Mouse (Mus musculus) embryonic facial prominence, embryonic 11.5 days (tissue): Measurements from ENCODE around the gene Zfp710. TPM values are rescaled to one million over a fixed set of nuclear protein-coding genes. Genes with fewer than 3 reads are reported as not detected.
A peak's percentile ranks its signal among the peaks of the same experiment; 100 is the strongest.

Source experiments
- ATAC-seq: fragments of 200-750 bp; cut with Nextera tagmentation; replicated peaks from 2 replicates; pipeline ENCODE4 v1.8.0; 2017; ENCODE audit warnings: low read depth; ENCODE audit not compliant: insufficient number of reproducible peaks, low FRiP score, low TSS enrichment
- DNase-seq: peaks from one replicate; pipeline ENCODE4 v3.0.0-alpha.2; 2015; ENCODE audit warnings: low spot score
- H3K27ac ChIP-seq: fragments of 300-500 bp; sonication (generic); replicated peaks from 2 replicates; pipeline ENCODE4 v1.5.1; 2014; ENCODE audit warnings: mild to moderate bottlenecking, low read depth, low read length, control low read depth
- H3K27me3 ChIP-seq: fragments of 300-500 bp; sonication (generic); 2 replicates; pipeline ENCODE4 v1.6.1; 2014; ENCODE audit warnings: mild to moderate bottlenecking, low read length, moderate library complexity, mixed read lengths; ENCODE audit not compliant: control insufficient read depth, insufficient read depth
- H3K36me3 ChIP-seq: fragments of 300-500 bp; sonication (generic); replicated peaks from 2 replicates; pipeline ENCODE4 v1.6.1; 2014; ENCODE audit warnings: low read depth, mild to moderate bottlenecking, low read length, moderate library complexity, mixed read lengths; ENCODE audit not compliant: control insufficient read depth, insufficient read depth
- H3K4me1 ChIP-seq: fragments of 300-500 bp; sonication (generic); 2 replicates; pipeline ENCODE4 v1.6.1; 2014; ENCODE audit warnings: low read length, mixed read lengths; ENCODE audit not compliant: control insufficient read depth, insufficient read depth
- H3K4me2 ChIP-seq: fragments of 300-500 bp; sonication (generic); 2 replicates; pipeline ENCODE4 v1.6.1; 2014; ENCODE audit warnings: low read depth, mild to moderate bottlenecking, control low read depth, low read length, moderate library complexity
- H3K4me3 ChIP-seq: fragments of 300-500 bp; sonication (generic); 2 replicates; pipeline ENCODE4 v1.5.1; 2014; ENCODE audit warnings: low read depth, low read length, control low read depth
- H3K9ac ChIP-seq: fragments of 300-500 bp; sonication (generic); replicated peaks from 2 replicates; pipeline ENCODE4 v1.6.1; 2014; ENCODE audit warnings: mild to moderate bottlenecking, control low read depth, low read length
- H3K9me3 ChIP-seq: fragments of 300-500 bp; sonication (generic); replicated peaks from 2 replicates; pipeline ENCODE4 v1.6.1; 2016; ENCODE audit warnings: mild to moderate bottlenecking, low read length, inconsistent platforms, mixed read lengths; ENCODE audit not compliant: control insufficient read depth
- WGBS: fragments of 180-500 bp; shearing (Covaris S2); extraction: QIAGEN DNeasy Blood & Tissue Kit; methylation state at CpG from one replicate; pipeline ENCODE4 v1.1.7; 2014; 5-methylcytosine and 5-hydroxymethylcytosine counted together
- polyA plus RNA-seq: library from polyadenylated mRNA; unstranded; fragments of >200 nt; fragmentation: Nextera tagmentation; extraction: Ambion mirVana; gene quantifications from 2 replicates; pipeline ENCODE4 v1.2.1, GENCODE M21; 2014

The Zfp710 gene
- polyA plus RNA-seq, 1 experiment from 2014 or later = 16.4 TPM

GRCm38 (mm10) chr7:80081586-80082554 is 57.3 kb downstream of the Zfp710 start:
- DNase-seq = no peak
- ATAC-seq = no peak
- Histone ChIP-seq H3K27ac (no peak overlapping the region), H3K36me3 (peaks cover 11% of the 10 kb centered on the region), H3K9me3 (no peaks in the 10 kb centered on the region), H3K9ac (no peak overlapping the region), H3K4me3 (no peak overlapping the region), H3K4me1 (peaks cover 2% of the 10 kb centered on the region), H3K27me3 (no peaks in the 10 kb centered on the region), H3K4me2 (no peak overlapping the region)
- 92% methylated on average over 42 of the region's 42 CpGs for WGBS

- Histone ChIP-seq H3K4me2 (no peak overlapping the region), H3K4me1 (no peaks in the 10 kb centered on the region; the same call in 1 of the 2 replicates), H3K4me3 (no peak overlapping the region), H3K27me3 (no peaks in the 10 kb centered on the region), H3K9me3 (no peaks in the 10 kb centered on the region), H3K27ac (no peak overlapping the region), H3K9ac (no peak overlapping the region), H3K36me3 (peaks cover 11% of the 10 kb centered on the region)
- no peak for ATAC-seq
- 65% methylated on average over 7 of the region's 7 CpGs for WGBS
- DNase-seq = peak; percentile 82
These were observed 59.9 kb downstream of the Zfp710 start for GRCm38 (mm10) chr7:80084484-80084931.

GRCm38 (mm10) chr7:80085970-80086715 is 61.5 kb downstream of the Zfp710 start:
- 83% methylated on average over 33 of the region's 33 CpGs for WGBS
- Histone ChIP-seq H3K4me2 (no peak overlapping the region), H3K9me3 (no peaks in the 10 kb centered on the region), H3K4me1 (no peaks in the 10 kb centered on the region), H3K36me3 (peaks cover 11% of the 10 kb centered on the region), H3K27ac (no peak overlapping the region), H3K9ac (no peak overlapping the region), H3K4me3 (no peak overlapping the region), H3K27me3 (no peaks in the 10 kb centered on the region)
- DNase-seq (no peak), ATAC-seq (peak; percentile 11; the same call in 1 of the 2 replicates)

GRCm38 (mm10) chr7:80088191-80088590 is 63.6 kb downstream of the Zfp710 start:
- Histone ChIP-seq H3K9ac (no peak overlapping the region), H3K9me3 (no peaks in the 10 kb centered on the region), H3K27ac (no peak overlapping the region), H3K4me2 (no peak overlapping the region), H3K4me3 (no peak overlapping the region), H3K36me3 (peaks cover 2% of the 10 kb centered on the region), H3K27me3 (no peaks in the 10 kb centered on the region), H3K4me1 (no peaks in the 10 kb centered on the region)
- ATAC-seq = no peak
- no peak for DNase-seq
- WGBS = 84% methylated on average over 9 of the region's 9 CpGs

GRCm38 (mm10) chr7:80090191-80091003 is 65.8 kb downstream of the Zfp710 start:
- Histone ChIP-seq H3K9me3 (no peaks in the 10 kb centered on the region), H3K27me3 (no peaks in the 10 kb centered on the region), H3K27ac (no peak overlapping the region), H3K4me3 (no peak overlapping the region), H3K9ac (no peak overlapping the region), H3K36me3 (peaks cover 12% of the 10 kb centered on the region), H3K4me1 (no peaks in the 10 kb centered on the region), H3K4me2 (no peak overlapping the region)
- peak; percentile 10; the same call in 1 of the 2 replicates for ATAC-seq
- 89% methylated on average over 18 of the region's 18 CpGs for WGBS
- DNase-seq = no peak

GRCm38 (mm10) chr7:80091004-80091865 is 66.6 kb downstream of the Zfp710 start:
- ATAC-seq (peak; percentile 26; the same call in 1 of the 2 replicates), DNase-seq (no peak)
- Histone ChIP-seq H3K4me1 (no peaks in the 10 kb centered on the region), H3K36me3 (peaks cover 16% of the 10 kb centered on the region), H3K27ac (no peak overlapping the region), H3K4me3 (no peak overlapping the region), H3K9ac (no peak overlapping the region), H3K4me2 (no peak overlapping the region), H3K27me3 (no peaks in the 10 kb centered on the region), H3K9me3 (no peaks in the 10 kb centered on the region)
- 60% methylated on average over 13 of the region's 13 CpGs for WGBS

GRCm38 (mm10) chr7:80091866-80092210 is 67.2 kb downstream of the Zfp710 start:
- WGBS = 81% methylated on average over 4 of the region's 4 CpGs
- H3K4me2 ChIP-seq = no peak overlapping the region
- H3K36me3 ChIP-seq = peaks cover 16% of the 10 kb centered on the region
- no peak overlapping the region for H3K9ac ChIP-seq
- no peak overlapping the region for H3K4me3 ChIP-seq
- no peak for DNase-seq
- H3K27me3 ChIP-seq = no peaks in the 10 kb centered on the region
- H3K4me1 ChIP-seq = no peaks in the 10 kb centered on the region
- ATAC-seq = no peak
- H3K27ac ChIP-seq = no peak overlapping the region
- H3K9me3 ChIP-seq = no peaks in the 10 kb centered on the region
